Mouse (Mus musculus): ENCODE data around the gene Ak5. TPM values are rescaled to one million over a fixed set of nuclear protein-coding genes. Genes with fewer than 3 reads are reported as not detected.

The Ak5 gene
- polyA plus RNA-seq, 1 experiment from 2014 or later = 0.09 TPM

DNA sequence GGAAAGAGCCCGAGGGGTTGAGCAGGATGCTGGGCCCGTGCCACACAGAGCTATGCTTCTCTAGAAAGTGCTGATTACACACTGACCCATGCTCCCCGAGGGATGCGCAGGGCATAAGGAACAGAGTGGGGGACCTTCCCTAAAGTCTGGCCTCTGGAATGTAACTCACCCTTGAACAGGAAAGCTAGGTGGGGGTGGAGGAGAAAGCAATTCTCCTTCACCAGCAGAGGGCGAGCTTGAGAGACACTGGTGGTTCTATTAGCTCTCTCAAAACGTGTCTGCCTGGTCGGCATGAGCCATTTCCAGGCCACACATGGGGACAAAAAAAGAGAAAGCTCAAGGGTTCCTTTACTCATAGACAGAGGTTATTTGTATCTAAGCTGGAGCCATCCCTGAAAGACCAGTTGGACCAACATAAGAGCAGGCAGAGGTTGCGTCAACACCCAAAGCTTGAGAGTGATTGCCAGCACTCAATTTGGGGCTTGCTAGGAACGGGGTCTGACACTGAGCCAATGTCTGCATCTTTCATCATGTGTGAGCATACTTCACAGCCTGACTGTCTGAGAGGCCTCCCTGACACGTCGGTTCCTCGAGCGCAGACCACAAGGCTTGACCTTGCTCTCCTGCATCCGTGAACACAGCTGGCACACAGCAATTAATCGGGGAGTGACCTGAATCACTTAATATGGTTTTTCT, 193.4 kb downstream of the Ak5 start:
- H3K9ac ChIP-seq (ENCODE audit: low read depth, low read length) = no peak overlapping the region
- whole genome bisulfite sequencing (ENCODE audit: insufficient replicate concordance) = 53% methylated on average over 15 of the region's 15 CpGs
- peaks cover 16% of the 10 kb centered on the region for H3K4me1 ChIP-seq (ENCODE audit: control insufficient read depth, low read depth, low read length)
- H3K4me3 ChIP-seq (ENCODE audit: low read depth, low read length) = no peak overlapping the region
- H3K27me3 ChIP-seq (ENCODE audit: control insufficient read depth, insufficient read depth, low read depth, low read length) = no peaks in the 10 kb centered on the region
- H3K4me2 ChIP-seq (ENCODE audit: low read depth, low read length) = no peak overlapping the region
- no peaks in the 10 kb centered on the region for H3K9me3 ChIP-seq (replicated peaks; ENCODE audit: control insufficient read depth, low read length)
- no peak overlapping the region for H3K27ac ChIP-seq (ENCODE audit: low read length)
- H3K36me3 ChIP-seq (ENCODE audit: control insufficient read depth, insufficient read depth) = no peaks in the 10 kb centered on the region
- no peak for ATAC-seq (ENCODE audit: low read depth)

DNA sequence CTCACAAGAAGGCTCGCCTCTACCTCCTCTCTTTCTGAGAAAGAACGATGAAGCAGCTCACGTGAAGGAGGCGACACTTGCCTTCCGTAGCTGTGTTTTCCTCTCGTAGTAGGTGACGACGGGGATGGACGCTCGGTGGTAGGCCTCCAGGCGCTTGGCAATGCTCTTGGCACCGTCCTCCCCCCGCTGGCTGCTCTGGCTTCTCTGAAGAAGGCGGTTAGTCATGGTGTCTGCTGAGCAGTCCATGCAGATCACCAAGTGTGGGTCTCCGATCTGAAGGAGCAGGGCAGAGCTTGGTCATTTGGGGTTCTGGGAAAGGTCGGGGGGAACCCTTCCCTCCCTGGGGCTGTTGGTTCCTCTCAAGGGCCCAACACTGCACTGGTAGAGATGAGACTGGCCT, 195.5 kb downstream of the Ak5 start:
- ATAC-seq (ENCODE audit: low read depth) = no peak
- WGBS (ENCODE audit: insufficient replicate concordance) = 73% methylated on average over 16 of the region's 16 CpGs
- H3K4me2 ChIP-seq (ENCODE audit: low read depth, low read length) = no peak overlapping the region
- no peak overlapping the region for H3K9ac ChIP-seq (ENCODE audit: low read depth, low read length)
- H3K27me3 ChIP-seq (ENCODE audit: control insufficient read depth, insufficient read depth, low read depth, low read length) = no peaks in the 10 kb centered on the region
- H3K36me3 ChIP-seq (ENCODE audit: control insufficient read depth, insufficient read depth) = no peaks in the 10 kb centered on the region
- no peak overlapping the region for H3K4me3 ChIP-seq (ENCODE audit: low read depth, low read length)
- H3K27ac ChIP-seq (ENCODE audit: low read length) = no peak overlapping the region
- peaks cover 3% of the 10 kb centered on the region for H3K4me1 ChIP-seq (ENCODE audit: control insufficient read depth, low read depth, low read length)
- H3K9me3 ChIP-seq (replicated peaks; ENCODE audit: control insufficient read depth, low read length) = no peaks in the 10 kb centered on the region

DNA sequence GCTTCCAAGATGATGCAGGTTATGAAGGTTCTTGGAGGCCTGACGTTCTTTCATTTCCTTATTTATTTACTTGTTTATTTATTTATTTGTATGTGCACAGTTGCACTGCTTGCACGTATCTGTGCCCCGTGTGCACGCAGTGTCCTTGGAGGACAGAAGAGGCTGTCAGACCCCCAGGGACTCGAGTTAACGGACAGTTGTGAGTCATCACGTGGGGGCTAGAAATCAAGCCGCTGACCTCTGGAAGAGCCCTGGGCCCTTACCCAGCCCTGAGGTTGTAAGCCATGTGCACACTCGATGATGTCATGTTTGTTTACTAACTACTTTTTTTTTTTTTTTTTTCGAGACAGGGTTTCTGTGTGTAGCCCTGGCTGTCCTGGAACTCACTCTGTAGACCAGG, 197.8 kb downstream of the Ak5 start:
- no peak overlapping the region for H3K4me2 ChIP-seq (ENCODE audit: low read depth, low read length)
- no peak overlapping the region for H3K9ac ChIP-seq (ENCODE audit: low read depth, low read length)
- no peaks in the 10 kb centered on the region; the same call in 1 of the 2 replicates for H3K4me1 ChIP-seq (ENCODE audit: control insufficient read depth, low read depth, low read length)
- no peak for ATAC-seq (ENCODE audit: low read depth)
- no peak overlapping the region for H3K4me3 ChIP-seq (ENCODE audit: low read depth, low read length)
- H3K9me3 ChIP-seq (replicated peaks; ENCODE audit: control insufficient read depth, low read length) = no peaks in the 10 kb centered on the region
- H3K36me3 ChIP-seq (ENCODE audit: control insufficient read depth, insufficient read depth) = no peaks in the 10 kb centered on the region
- WGBS (ENCODE audit: insufficient replicate concordance) = 73% methylated on average over 10 of the region's 10 CpGs
- no peak overlapping the region for H3K27ac ChIP-seq (ENCODE audit: low read length)
- H3K27me3 ChIP-seq (ENCODE audit: control insufficient read depth, insufficient read depth, low read depth, low read length) = no peaks in the 10 kb centered on the region

DNA sequence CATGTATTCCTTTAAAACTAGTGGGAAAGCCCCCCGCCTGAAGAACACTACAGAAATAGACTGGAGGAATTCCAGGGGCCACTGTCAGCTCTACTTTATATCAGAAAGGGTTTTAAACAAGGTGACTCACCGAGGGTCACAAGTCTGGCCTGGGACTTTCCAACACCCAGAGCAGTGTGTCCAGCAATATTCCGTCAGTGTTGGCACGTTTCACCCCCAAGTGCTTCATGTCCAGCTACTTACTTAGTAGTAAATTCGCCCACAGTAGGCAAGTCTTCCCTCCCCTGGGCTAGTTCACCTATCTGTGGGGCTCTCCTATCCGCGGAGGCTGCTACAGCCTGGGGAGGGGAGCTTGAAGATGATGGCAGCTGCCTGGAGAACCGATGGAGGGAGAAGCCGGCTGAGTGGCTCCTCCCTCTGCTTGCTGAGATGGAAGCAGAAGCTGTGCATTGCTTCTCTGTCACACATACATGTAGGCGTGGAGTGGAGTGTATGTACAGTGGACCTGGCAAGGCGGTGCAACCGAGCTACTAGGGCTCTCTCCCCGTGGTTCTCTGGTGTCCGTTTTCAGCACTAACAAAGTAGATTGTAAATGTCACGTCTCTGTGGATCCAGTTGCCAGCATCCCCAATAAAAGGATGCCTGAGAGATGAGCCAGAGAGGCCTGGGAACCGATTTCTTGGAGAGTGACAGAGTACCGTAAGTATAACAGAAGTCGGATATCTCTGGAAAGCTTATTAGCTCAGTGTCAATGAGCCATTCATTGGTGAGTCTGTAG, 198.5 kb downstream of the Ak5 start:
- no peak overlapping the region for H3K27ac ChIP-seq (ENCODE audit: low read length)
- H3K4me2 ChIP-seq (ENCODE audit: low read depth, low read length) = no peak overlapping the region
- WGBS (ENCODE audit: insufficient replicate concordance) = 62% methylated on average over 18 of the region's 18 CpGs
- no peak for ATAC-seq (ENCODE audit: low read depth)
- no peak overlapping the region for H3K4me3 ChIP-seq (ENCODE audit: low read depth, low read length)
- H3K27me3 ChIP-seq (ENCODE audit: control insufficient read depth, insufficient read depth, low read depth, low read length) = no peaks in the 10 kb centered on the region
- no peaks in the 10 kb centered on the region for H3K9me3 ChIP-seq (replicated peaks; ENCODE audit: control insufficient read depth, low read length)
- H3K36me3 ChIP-seq (ENCODE audit: control insufficient read depth, insufficient read depth) = no peaks in the 10 kb centered on the region
- no peaks in the 10 kb centered on the region; the same call in 1 of the 2 replicates for H3K4me1 ChIP-seq (ENCODE audit: control insufficient read depth, low read depth, low read length)
- H3K9ac ChIP-seq (ENCODE audit: low read depth, low read length) = no peak overlapping the region

DNA sequence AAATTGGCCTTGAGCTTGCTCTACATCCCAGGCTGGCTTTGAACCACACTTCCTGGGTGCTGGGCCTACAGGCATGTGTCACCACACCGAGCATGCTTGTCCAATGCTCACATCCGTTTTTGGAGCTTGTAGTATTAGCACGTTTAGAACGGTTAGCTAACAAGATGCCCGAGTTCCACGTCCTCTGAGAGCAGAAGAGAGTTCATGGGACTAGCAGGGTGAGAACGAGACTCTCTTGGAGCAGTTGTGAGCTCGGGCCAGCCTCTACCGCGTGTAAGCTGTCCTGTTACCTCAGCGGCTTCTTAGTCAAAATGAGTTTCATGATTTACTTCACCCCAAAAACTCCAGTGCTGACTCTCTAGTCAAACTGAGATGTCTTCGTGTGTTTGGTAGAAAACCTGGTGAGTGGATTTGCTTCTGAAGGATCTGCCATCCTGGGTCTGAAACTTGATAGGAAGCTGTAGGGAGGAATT, 199.6 kb downstream of the Ak5 start:
- Histone ChIP-seq H3K9ac (ENCODE audit: low read depth, low read length) (no peak overlapping the region), H3K36me3 (ENCODE audit: control insufficient read depth, insufficient read depth) (no peaks in the 10 kb centered on the region), H3K4me2 (ENCODE audit: low read depth, low read length) (no peak overlapping the region), H3K27ac (ENCODE audit: low read length) (no peak overlapping the region), H3K4me1 (ENCODE audit: control insufficient read depth, low read depth, low read length) (no peaks in the 10 kb centered on the region; the same call in 1 of the 2 replicates), H3K9me3 (replicated peaks; ENCODE audit: control insufficient read depth, low read length) (no peaks in the 10 kb centered on the region), H3K4me3 (ENCODE audit: low read depth, low read length) (no peak overlapping the region), H3K27me3 (ENCODE audit: control insufficient read depth, insufficient read depth, low read depth, low read length) (no peaks in the 10 kb centered on the region)
- ATAC-seq (ENCODE audit: low read depth) = no peak
- 68% methylated on average over 12 of the region's 12 CpGs for WGBS (ENCODE audit: insufficient replicate concordance)

DNA sequence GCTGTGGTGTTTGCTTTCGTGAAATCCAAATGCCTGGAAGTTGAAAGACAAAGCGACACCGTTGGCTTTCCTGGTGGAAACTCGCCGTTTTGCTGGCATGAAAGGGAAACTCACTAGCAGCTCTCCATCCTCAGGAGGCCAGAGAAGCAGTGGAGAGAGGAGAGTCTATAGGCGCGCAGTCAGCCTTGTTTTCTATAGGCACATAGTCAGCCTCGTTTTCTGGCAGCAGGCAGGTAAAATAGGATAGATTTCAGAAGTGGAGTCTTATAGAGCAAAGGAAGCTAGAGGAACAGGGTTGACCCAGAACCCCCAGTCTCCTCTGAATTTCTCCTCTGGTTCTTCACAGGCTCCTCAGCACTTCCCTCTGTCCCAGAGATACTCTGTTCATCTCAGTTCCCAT, 200.1 kb downstream of the Ak5 start:
- Histone ChIP-seq H3K36me3 (ENCODE audit: control insufficient read depth, insufficient read depth) (no peaks in the 10 kb centered on the region), H3K4me1 (ENCODE audit: control insufficient read depth, low read depth, low read length) (no peaks in the 10 kb centered on the region; the same call in 1 of the 2 replicates), H3K9ac (ENCODE audit: low read depth, low read length) (no peak overlapping the region), H3K27me3 (ENCODE audit: control insufficient read depth, insufficient read depth, low read depth, low read length) (no peaks in the 10 kb centered on the region), H3K4me3 (ENCODE audit: low read depth, low read length) (no peak overlapping the region), H3K4me2 (ENCODE audit: low read depth, low read length) (no peak overlapping the region), H3K9me3 (replicated peaks; ENCODE audit: control insufficient read depth, low read length) (no peaks in the 10 kb centered on the region), H3K27ac (ENCODE audit: low read length) (no peak overlapping the region)
- ATAC-seq (ENCODE audit: low read depth) = no peak
- 76% methylated on average over 8 of the region's 8 CpGs for WGBS (ENCODE audit: insufficient replicate concordance)

DNA sequence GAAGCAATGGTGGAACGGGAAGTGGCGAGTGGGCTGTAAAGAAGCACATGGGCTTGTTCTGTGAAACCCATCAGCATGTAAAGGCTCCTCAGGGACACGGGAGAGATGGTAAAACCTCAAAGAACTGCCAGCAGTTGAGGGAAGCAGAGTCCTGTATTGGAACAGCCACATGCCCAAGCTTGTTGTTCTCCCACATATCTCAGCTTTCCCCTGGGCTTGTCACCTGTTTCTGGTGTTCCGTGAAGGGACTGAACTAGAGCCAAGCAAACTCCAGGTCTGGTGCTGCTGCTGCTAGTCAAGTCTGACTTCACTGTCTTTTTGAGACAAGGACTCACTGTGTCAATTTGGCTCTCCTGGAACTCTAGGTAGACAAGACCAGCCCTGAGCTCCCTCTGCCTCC, 200.8 kb downstream of the Ak5 start:
- no peaks in the 10 kb centered on the region for H3K36me3 ChIP-seq (ENCODE audit: control insufficient read depth, insufficient read depth)
- H3K27me3 ChIP-seq (ENCODE audit: control insufficient read depth, insufficient read depth, low read depth, low read length) = no peaks in the 10 kb centered on the region
- no peaks in the 10 kb centered on the region for H3K9me3 ChIP-seq (replicated peaks; ENCODE audit: control insufficient read depth, low read length)
- no peak overlapping the region for H3K27ac ChIP-seq (ENCODE audit: low read length)
- H3K4me2 ChIP-seq (ENCODE audit: low read depth, low read length) = no peak overlapping the region
- no peak overlapping the region for H3K4me3 ChIP-seq (ENCODE audit: low read depth, low read length)
- H3K4me1 ChIP-seq (ENCODE audit: control insufficient read depth, low read depth, low read length) = no peaks in the 10 kb centered on the region; the same call in 1 of the 2 replicates
- no peak overlapping the region for H3K9ac ChIP-seq (ENCODE audit: low read depth, low read length)
- 63% methylated on average over 4 of the region's 4 CpGs for WGBS (ENCODE audit: insufficient replicate concordance)
- ATAC-seq (ENCODE audit: low read depth) = no peak

DNA sequence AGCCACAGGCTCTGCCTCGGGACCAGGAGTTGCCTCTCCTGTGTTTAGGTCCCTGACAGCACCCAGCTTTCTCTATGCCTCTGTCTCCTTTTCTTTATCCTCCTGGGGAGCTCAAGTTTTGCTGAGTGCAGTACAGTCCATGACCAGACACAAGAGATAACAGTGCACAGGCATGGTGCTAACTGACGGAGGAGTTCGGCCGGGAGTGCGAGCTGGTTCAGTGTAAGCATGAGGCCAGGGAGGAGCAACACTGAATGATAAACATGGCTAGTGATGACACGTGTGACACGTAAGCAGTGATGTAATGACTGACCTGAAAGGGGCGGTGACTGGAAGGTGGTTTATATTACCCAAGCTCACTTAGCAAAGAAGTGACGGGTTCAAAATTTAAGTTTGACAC, 201.3 kb downstream of the Ak5 start:
- no peaks in the 10 kb centered on the region for H3K36me3 ChIP-seq (ENCODE audit: control insufficient read depth, insufficient read depth)
- peak; percentile 50; the same call in 1 of the 2 replicates for ATAC-seq (ENCODE audit: low read depth)
- H3K27me3 ChIP-seq (ENCODE audit: control insufficient read depth, insufficient read depth, low read depth, low read length) = no peaks in the 10 kb centered on the region
- 49% methylated on average over 9 of the region's 9 CpGs for WGBS (ENCODE audit: insufficient replicate concordance)
- no peak overlapping the region for H3K9ac ChIP-seq (ENCODE audit: low read depth, low read length)
- no peak overlapping the region for H3K4me2 ChIP-seq (ENCODE audit: low read depth, low read length)
- no peaks in the 10 kb centered on the region; the same call in 1 of the 2 replicates for H3K4me1 ChIP-seq (ENCODE audit: control insufficient read depth, low read depth, low read length)
- H3K4me3 ChIP-seq (ENCODE audit: low read depth, low read length) = no peak overlapping the region
- no peaks in the 10 kb centered on the region for H3K9me3 ChIP-seq (replicated peaks; ENCODE audit: control insufficient read depth, low read length)
- no peak overlapping the region for H3K27ac ChIP-seq (ENCODE audit: low read length)

DNA sequence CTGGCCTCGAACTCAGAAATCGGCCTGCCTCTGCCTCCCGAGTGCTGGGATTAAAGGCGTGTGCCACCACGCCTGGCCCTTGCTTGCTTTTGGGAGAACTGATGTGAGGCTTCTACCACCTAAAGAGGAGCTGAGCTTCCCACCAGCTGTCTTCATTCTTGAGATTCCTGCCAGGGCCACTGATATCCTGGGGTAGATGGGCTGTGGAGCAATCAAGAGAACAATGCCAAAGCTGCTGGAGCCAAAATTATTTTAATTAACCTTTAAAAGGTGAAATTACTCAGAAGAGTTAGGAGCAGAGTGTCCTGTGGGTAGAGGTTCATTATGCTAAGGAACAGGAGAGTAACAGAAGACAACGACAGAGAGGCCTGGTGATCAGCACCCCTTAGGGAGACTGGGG, 202.8 kb downstream of the Ak5 start:
- no peak for ATAC-seq (ENCODE audit: low read depth)
- no peak overlapping the region for H3K27ac ChIP-seq (ENCODE audit: low read length)
- H3K9me3 ChIP-seq (replicated peaks; ENCODE audit: control insufficient read depth, low read length) = no peaks in the 10 kb centered on the region
- no peaks in the 10 kb centered on the region for H3K27me3 ChIP-seq (ENCODE audit: control insufficient read depth, insufficient read depth, low read depth, low read length)
- H3K4me1 ChIP-seq (ENCODE audit: control insufficient read depth, low read depth, low read length) = no peaks in the 10 kb centered on the region; the same call in 1 of the 2 replicates
- H3K9ac ChIP-seq (ENCODE audit: low read depth, low read length) = no peak overlapping the region
- 86% methylated on average over 6 of the region's 6 CpGs for WGBS (ENCODE audit: insufficient replicate concordance)
- no peak overlapping the region for H3K4me3 ChIP-seq (ENCODE audit: low read depth, low read length)
- H3K36me3 ChIP-seq (ENCODE audit: control insufficient read depth, insufficient read depth) = no peaks in the 10 kb centered on the region; the same call in 1 of the 2 replicates
- H3K4me2 ChIP-seq (ENCODE audit: low read depth, low read length) = no peak overlapping the region

Data from liver, embryonic 16.5 days (tissue).